Mouse (Mus musculus) embryo, embryonic 11 days (tissue): Measurements from ENCODE around the gene Olfr1291-ps1.

Experiments used
- DNase-seq: peaks from one replicate; pipeline ENCODE4 v3.0.0-alpha.2; 2015

Gene Olfr1291-ps1

GRCm38 (mm10) chr2:111496880-111497279 is at the start of gene Olfr1291-ps1:
Gene Olfr1291-ps1, plus strand, starts transcription at chr2:111497180.
- DNase-seq = no peak

GRCm38 (mm10) chr2:111448842-111449241 is 48.1 kb upstream of the Olfr1291-ps1 start, which contains the start of gene Olfr1287:
Gene Olfr1287, plus strand, starts transcription at chr2:111449142.
- no peak for DNase-seq

- no peak for DNase-seq
Observed at GRCm38 (mm10) chr2:111473801-111474200, 23.2 kb upstream of the Olfr1291-ps1 start, which contains the start of gene Olfr1288. Gene Olfr1288, plus strand, starts transcription at chr2:111474101.

GRCm38 (mm10) chr2:111480519-111480918 is 16.5 kb upstream of the Olfr1291-ps1 start, which contains the start of gene Olfr1289:
Gene Olfr1289, plus strand, starts transcription at chr2:111480819.
- no peak for DNase-seq

- DNase-seq = no peak
Observed at GRCm38 (mm10) chr2:111493729-111494128, 3.3 kb upstream of the Olfr1291-ps1 start, which contains the start of gene Olfr1290. Gene Olfr1290, minus strand, starts transcription at chr2:111493829.

DNA sequence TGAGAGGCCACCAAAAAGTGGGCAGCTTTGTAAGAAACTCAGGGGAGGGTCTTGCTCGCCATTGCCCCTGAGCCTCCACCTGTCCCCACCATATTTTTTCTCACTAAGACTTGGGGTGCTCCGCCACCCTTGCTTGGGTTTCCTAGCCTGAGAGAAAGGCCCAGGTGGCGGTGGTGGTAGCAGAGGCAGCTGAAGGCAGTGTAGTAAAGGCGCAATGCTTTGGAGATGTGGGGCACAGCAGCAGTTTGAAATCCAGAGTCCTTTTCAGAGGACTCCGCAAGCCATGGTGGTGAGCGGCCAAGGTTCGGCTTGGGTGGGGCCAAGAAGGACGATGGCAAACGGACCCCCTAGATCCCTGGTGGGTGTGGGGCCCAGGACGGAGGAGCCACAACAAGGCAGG is 20.5 kb downstream of the Olfr1291-ps1 start:
- no peak for DNase-seq

DNA sequence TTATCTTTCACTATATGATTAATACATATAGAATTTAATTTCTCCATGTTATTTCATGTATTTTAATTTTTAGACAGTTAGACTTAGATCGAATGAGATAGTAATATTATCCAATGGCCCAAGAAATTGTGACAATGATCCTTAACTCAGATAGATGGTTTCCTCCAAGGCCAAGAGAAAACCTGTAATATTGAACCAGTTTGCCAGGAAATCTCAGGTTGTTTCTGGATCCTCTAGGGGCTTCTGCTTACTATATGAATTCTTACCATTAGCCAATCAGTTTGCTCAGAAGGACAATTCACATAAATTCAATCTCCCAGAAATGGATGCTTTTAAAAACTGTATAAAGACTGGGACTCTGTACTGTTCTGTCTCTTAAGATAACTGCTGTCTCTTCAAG is 27.9 kb downstream of the Olfr1291-ps1 start, which contains the start of gene Olfr1293-ps:
Olfr1293-ps (plus strand) TSS at position 301 of the 400 bp plus-strand sequence.
- DNase-seq = no peak

DNA sequence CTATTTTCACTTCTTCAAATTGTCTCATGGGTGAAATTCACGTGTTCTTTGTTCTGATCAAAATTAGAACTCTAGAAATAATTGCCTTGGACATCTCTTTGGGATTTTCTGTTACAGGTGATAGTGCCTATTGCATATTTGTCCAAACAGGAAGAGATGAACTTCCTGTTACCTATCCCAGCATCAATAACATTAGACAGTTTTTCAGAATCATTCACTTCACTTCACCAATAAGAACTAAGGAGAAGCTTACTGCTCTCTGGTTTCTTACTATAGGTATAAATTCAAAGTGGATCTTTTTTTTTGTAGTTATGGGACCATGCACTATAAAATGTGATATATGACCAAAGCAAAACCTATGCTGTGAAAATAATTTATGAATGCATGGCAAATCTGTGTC is 43.2 kb downstream of the Olfr1291-ps1 start, which contains the start of gene Olfr1294:
Olfr1294 (minus strand) TSS at position 101 of the 400 bp plus-strand sequence.
- DNase-seq = no peak
